Mouse (Mus musculus) lung, postnatal 0 days (tissue): ENCODE results near the gene 1700001O22Rik.

Experiments used
- CTCF ChIP-seq: IDR thresholded peaks from 2 replicates; pipeline ENCODE4 v1.5.1; 2016; ENCODE audit warnings: antibody characterized with exemption, mild to moderate bottlenecking
- EP300 ChIP-seq: IDR thresholded peaks from 2 replicates; pipeline ENCODE4 v1.6.1; 2016; ENCODE audit warnings: antibody characterized with exemption, mild to moderate bottlenecking, control low read depth

GRCm38 (mm10) chr2:30760706-30761105 is 42.8 kb downstream of the 1700001O22Rik start:
- no peak for TF ChIP-seq EP300
- no peak for TF ChIP-seq CTCF
